Mouse (Mus musculus): ENCODE measurements around the gene Wipi1. TPM values are rescaled to one million over a fixed set of nuclear protein-coding genes. Genes with fewer than 3 reads are reported as not detected.

Wipi1 gene
- polyA plus RNA-seq, 1 experiment from 2014 or later = 36.4 TPM

DNA sequence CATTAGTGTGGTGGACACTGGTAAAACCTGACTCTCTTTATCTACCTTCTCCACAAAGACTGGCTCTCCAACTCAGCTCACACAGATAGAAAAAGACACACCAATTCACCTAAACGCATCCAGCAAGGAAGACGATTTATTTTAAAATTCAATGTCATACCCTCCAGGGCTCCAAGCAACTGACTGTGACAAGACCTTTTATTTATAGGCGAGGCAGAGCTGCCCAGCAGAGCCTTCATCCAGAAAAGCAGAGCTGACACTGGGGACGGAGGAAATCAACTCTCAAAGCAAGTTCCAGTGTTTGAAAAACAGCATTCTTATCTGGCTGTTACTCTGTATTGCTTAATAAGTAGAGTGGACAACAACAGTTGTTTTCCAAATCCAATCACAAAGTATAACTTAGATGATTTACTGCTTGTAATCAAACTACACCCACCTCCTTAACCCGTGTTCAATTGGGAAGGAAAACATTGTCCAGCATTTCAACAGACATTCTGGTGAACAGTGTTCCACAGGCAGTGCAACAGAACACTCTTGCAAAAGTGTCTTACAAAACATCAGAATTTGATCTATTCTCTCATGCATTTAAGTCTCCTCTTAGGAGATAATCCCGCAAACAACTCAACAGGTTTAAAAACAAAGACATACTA, 2.7 kb downstream of the Wipi1 start:
- Histone ChIP-seq H3K36me3 (ENCODE audit: insufficient read depth, low read length) (0 out of 2 replicates have a peak, but pooled peaks cover under 1% of the 10 kb centered on the region), H3K9ac (replicated peaks; ENCODE audit: low read length) (no peak overlapping the region), H3K4me1 (ENCODE audit: insufficient read depth, low read length) (peaks cover 26% of the 10 kb centered on the region), H3K9me3 (ENCODE audit: low read length) (no peaks in the 10 kb centered on the region), H3K27ac (ENCODE audit: low read length) (no peak overlapping the region), H3K27me3 (ENCODE audit: insufficient read depth, low read length) (peaks cover 5% of the 10 kb centered on the region; the same call in 1 of the 2 replicates), H3K4me2 (replicated peaks; ENCODE audit: low read depth, low read length) (no peak overlapping the region), H3K4me3 (ENCODE audit: low read length) (no peak overlapping the region)
- ATAC-seq (ENCODE audit: low FRiP score, low TSS enrichment) = no peak
- WGBS = 33% methylated on average over 6 of the region's 6 CpGs

DNA sequence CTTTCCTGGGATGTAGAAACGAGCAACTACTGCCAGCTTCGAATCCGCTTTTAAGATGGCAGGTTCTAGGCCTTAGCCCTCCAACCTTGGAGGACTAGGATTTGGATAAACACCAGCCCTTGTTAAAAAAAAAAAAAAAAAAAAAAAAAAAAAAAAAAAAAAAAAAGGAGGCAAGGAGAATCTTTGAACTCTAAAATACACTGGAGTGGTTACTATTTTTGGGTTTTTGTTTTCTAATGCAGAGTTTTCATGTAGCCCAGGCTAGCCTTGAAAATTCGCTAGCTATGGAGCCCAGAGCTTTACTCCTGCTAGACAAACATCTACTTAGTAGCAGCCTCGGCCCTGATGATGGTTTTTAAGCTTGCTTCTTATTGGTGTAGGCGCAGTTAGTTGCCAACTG, 4.2 kb downstream of the Wipi1 start:
- H3K4me1 ChIP-seq (ENCODE audit: insufficient read depth, low read length) = peaks cover 25% of the 10 kb centered on the region
- no peaks in the 10 kb centered on the region for H3K9me3 ChIP-seq (ENCODE audit: low read length)
- H3K4me2 ChIP-seq (replicated peaks; ENCODE audit: low read depth, low read length) = no peak overlapping the region
- 85% methylated on average over 6 of the region's 6 CpGs for WGBS
- H3K27me3 ChIP-seq (ENCODE audit: insufficient read depth, low read length) = no peaks in the 10 kb centered on the region
- H3K27ac ChIP-seq (ENCODE audit: low read length) = no peak overlapping the region
- no peak overlapping the region for H3K9ac ChIP-seq (replicated peaks; ENCODE audit: low read length)
- H3K36me3 ChIP-seq (ENCODE audit: insufficient read depth, low read length) = peaks cover 15% of the 10 kb centered on the region
- H3K4me3 ChIP-seq (ENCODE audit: low read length) = no peak overlapping the region
- ATAC-seq (ENCODE audit: low FRiP score, low TSS enrichment) = no peak

DNA sequence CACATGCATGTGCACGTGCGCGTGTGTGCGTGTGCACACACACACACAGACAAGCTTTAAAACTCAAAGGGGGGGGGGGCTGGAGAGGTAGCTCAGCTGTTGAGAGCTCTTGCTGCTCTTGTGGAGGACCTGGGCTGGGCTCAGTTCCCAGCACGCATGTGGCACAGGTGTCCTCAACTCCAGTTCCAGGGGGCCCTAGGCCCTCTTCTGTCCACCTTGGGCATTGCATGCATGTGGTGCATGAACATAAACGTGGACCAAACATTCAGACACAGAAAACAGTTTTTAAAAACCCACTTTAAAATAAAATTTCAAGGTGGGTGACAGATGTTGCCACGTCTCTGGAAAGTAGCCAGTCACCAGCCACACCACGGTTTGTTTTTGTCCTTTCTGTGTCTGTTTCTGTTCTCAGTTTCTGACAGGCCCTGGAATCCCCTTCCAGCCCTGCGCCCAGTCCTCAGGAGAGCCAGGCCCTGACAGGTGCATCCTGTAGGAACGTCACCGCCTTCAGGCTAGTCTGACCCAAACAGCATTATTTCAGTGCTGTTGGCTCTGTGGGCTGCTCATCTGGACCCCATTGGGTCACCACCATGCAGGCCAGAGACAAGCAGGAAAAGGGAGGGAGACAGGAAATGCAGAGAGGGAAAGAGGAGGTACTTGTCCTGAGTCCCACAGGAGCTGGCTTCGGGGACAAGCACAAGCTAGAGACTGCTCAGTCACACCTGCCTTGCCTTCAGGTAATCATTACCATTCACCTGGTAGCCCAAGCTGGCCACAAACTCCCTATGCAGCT, 12.8 kb downstream of the Wipi1 start:
- no peak overlapping the region for H3K9ac ChIP-seq (replicated peaks; ENCODE audit: low read length)
- peaks cover under 1% of the 10 kb centered on the region; the same call in 1 of the 2 replicates for H3K4me1 ChIP-seq (ENCODE audit: insufficient read depth, low read length)
- no peak overlapping the region for H3K4me2 ChIP-seq (replicated peaks; ENCODE audit: low read depth, low read length)
- no peak for ATAC-seq (ENCODE audit: low FRiP score, low TSS enrichment)
- no peaks in the 10 kb centered on the region for H3K27me3 ChIP-seq (ENCODE audit: insufficient read depth, low read length)
- WGBS = 86% methylated on average over 12 of the region's 12 CpGs
- H3K27ac ChIP-seq (ENCODE audit: low read length) = no peak overlapping the region
- H3K36me3 ChIP-seq (ENCODE audit: insufficient read depth, low read length) = peaks cover 31% of the 10 kb centered on the region
- H3K4me3 ChIP-seq (ENCODE audit: low read length) = no peak overlapping the region
- no peaks in the 10 kb centered on the region for H3K9me3 ChIP-seq (ENCODE audit: low read length)

DNA sequence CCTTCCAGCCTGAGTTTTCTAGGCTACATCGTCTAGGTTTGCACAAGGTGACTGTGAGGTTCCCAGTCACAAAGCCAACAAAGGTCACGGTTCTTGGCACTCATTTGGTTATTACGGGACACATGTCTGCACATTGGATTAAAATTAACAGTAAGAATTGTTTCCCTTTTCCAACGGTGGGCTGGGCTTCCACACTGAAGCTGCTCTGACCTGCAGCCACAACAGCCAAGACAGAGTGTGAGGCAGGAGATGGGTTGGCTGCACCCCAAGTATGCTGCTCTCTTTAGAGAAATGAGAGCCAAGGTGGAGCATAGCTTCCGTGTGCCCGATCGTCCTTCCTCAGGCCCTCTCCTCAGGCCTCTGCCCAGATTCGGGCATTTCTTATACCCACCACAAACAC, 17.0 kb downstream of the Wipi1 start:
- no peak for ATAC-seq (ENCODE audit: low FRiP score, low TSS enrichment)
- H3K27me3 ChIP-seq (ENCODE audit: insufficient read depth, low read length) = no peaks in the 10 kb centered on the region
- H3K4me2 ChIP-seq (replicated peaks; ENCODE audit: low read depth, low read length) = no peak overlapping the region
- H3K9me3 ChIP-seq (ENCODE audit: low read length) = no peaks in the 10 kb centered on the region
- H3K9ac ChIP-seq (replicated peaks; ENCODE audit: low read length) = no peak overlapping the region
- peaks cover 11% of the 10 kb centered on the region for H3K4me1 ChIP-seq (ENCODE audit: insufficient read depth, low read length)
- peaks cover 13% of the 10 kb centered on the region; the same call in 1 of the 2 replicates for H3K36me3 ChIP-seq (ENCODE audit: insufficient read depth, low read length)
- no peak overlapping the region for H3K27ac ChIP-seq (ENCODE audit: low read length)
- no peak overlapping the region for H3K4me3 ChIP-seq (ENCODE audit: low read length)
- 82% methylated on average over 8 of the region's 8 CpGs for WGBS

DNA sequence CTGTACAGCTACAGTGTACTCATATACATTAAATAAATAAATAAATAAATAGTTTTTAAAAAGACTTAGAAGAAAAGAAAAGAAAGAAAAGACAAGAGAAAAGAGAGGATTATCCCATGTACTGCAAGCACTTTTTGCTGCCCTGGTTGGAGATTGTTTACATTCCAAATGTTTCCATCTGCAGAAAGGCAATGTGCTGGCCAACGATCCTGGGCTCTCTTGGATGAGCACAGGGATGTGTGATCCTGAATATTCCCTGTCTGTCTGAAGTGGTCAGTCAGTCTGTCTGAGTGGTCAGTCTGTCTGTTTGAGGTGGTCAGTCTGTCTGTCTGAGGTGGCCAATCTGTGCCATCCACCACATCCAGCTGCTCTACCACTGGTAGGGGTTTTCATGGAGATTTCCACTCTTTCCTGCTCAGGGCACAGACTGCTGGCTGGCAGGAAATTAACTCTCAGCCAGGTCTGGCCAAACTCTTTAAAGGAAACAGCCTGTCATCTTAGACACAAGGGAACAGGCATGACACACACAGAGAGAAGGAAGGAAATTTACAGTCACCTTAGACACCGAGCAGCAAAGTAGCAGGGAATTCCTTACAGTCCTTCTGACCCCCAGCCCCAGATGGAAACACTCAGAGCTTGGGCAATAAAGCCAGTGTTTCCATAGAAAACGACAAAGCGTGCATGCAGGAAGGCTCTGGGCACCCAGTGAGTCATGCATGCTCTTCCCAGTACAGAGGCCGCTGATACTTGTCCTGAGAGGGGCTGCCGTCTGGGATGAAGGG, 18.4 kb downstream of the Wipi1 start:
- ATAC-seq (ENCODE audit: low FRiP score, low TSS enrichment) = peak; percentile 90
- 0 out of 2 replicates have a peak overlapping the region, but pooled peaks have one; percentile 45 for H3K9ac ChIP-seq (replicated peaks; ENCODE audit: low read length)
- peaks cover 7% of the 10 kb centered on the region; the same call in 1 of the 2 replicates for H3K36me3 ChIP-seq (ENCODE audit: insufficient read depth, low read length)
- H3K27ac ChIP-seq (ENCODE audit: low read length) = peak overlapping the region; percentile 72
- H3K4me2 ChIP-seq (replicated peaks; ENCODE audit: low read depth, low read length) = no peak overlapping the region
- WGBS = 11% methylated on average over 6 of the region's 6 CpGs
- no peaks in the 10 kb centered on the region for H3K9me3 ChIP-seq (ENCODE audit: low read length)
- H3K27me3 ChIP-seq (ENCODE audit: insufficient read depth, low read length) = no peaks in the 10 kb centered on the region
- peaks cover 11% of the 10 kb centered on the region for H3K4me1 ChIP-seq (ENCODE audit: insufficient read depth, low read length)
- no peak overlapping the region for H3K4me3 ChIP-seq (ENCODE audit: low read length)

DNA sequence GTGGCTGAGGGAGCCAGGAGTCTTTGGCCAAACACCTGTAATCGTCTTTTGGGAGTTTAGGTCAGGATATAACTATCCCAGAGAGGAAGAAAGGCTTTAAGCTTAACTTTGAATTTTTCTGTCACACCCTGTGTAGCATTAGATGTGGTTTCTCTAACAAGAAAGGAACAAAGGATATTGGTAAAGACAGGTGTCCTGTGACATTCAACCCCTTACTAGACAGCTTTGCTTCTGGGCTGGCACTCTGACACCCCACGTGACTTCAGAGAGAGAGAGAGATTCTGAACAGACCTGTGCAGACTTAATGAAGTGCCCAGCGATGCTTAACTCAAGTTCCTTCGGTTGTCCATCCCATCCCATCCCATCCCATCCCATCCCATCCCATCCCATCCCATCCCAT, 20.3 kb downstream of the Wipi1 start:
- no peaks in the 10 kb centered on the region for H3K27me3 ChIP-seq (ENCODE audit: insufficient read depth, low read length)
- no peak overlapping the region for H3K9ac ChIP-seq (replicated peaks; ENCODE audit: low read length)
- H3K27ac ChIP-seq (ENCODE audit: low read length) = no peak overlapping the region
- no peak overlapping the region for H3K4me3 ChIP-seq (ENCODE audit: low read length)
- no peak for ATAC-seq (ENCODE audit: low FRiP score, low TSS enrichment)
- no peaks in the 10 kb centered on the region for H3K9me3 ChIP-seq (ENCODE audit: low read length)
- peaks cover 17% of the 10 kb centered on the region for H3K4me1 ChIP-seq (ENCODE audit: insufficient read depth, low read length)
- WGBS = 66% methylated on average over 4 of the region's 4 CpGs
- peaks cover 7% of the 10 kb centered on the region; the same call in 1 of the 2 replicates for H3K36me3 ChIP-seq (ENCODE audit: insufficient read depth, low read length)
- H3K4me2 ChIP-seq (replicated peaks; ENCODE audit: low read depth, low read length) = no peak overlapping the region

DNA sequence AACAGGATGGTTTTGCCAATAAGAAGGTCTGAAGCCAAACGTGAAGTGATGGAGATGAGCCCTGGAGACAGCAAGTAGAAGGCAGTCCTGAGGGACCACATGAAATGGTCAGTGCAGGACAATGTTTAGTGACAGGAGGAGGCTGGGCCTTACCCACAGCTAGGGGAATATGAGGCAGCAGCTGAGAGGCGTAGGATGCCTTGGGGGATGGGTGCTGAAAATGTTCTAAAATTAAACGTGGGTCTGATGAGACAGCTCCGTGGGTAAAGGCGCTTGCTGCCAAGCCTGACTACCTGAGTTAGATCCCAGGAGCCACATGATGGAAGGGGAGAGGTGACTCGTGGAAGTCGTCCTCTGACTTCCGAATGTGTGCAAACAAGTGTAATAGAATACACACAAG, 21.8 kb downstream of the Wipi1 start:
- no peak for ATAC-seq (ENCODE audit: low FRiP score, low TSS enrichment)
- H3K27ac ChIP-seq (ENCODE audit: low read length) = no peak overlapping the region
- H3K36me3 ChIP-seq (ENCODE audit: insufficient read depth, low read length) = peaks cover 1% of the 10 kb centered on the region; the same call in 1 of the 2 replicates
- H3K9me3 ChIP-seq (ENCODE audit: low read length) = no peaks in the 10 kb centered on the region
- WGBS = 87% methylated on average over 8 of the region's 8 CpGs
- no peaks in the 10 kb centered on the region for H3K27me3 ChIP-seq (ENCODE audit: insufficient read depth, low read length)
- no peak overlapping the region for H3K4me2 ChIP-seq (replicated peaks; ENCODE audit: low read depth, low read length)
- H3K4me3 ChIP-seq (ENCODE audit: low read length) = no peak overlapping the region
- H3K9ac ChIP-seq (replicated peaks; ENCODE audit: low read length) = no peak overlapping the region
- peaks cover 17% of the 10 kb centered on the region for H3K4me1 ChIP-seq (ENCODE audit: insufficient read depth, low read length)

DNA sequence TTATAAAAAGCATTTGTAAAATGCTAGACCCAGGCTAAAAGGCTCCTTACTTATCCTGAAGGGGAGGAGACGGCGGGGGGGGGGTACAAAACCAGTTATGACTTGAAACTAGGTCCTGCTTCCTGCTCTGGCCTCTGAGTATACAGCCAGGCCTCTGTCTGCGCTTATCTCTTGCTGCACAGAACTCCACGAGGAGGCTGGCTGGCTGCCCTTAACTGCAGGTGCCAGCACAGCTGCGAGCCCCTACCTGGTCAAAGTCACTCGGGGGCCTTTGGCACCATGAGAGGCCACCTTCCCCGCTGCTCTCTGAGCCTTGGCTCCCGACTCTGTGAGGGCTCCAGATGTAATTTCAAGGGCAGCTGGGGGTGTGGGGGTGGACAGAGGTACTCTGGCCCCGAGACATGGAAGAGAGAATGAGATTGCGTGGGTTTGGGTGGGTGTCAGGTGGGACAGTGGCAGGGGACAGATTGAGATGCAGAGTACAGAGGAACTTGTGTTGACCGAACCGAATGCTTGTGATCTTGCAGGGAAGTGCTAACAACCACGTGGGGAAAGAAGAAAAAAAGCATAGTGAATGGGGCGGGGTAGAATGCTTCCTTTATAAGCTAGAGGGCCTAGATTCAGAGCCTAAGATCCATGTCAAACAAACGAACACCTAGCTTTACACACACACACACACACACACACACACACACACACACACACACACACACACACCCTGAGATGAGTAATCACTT, 24.0 kb downstream of the Wipi1 start:
- Histone ChIP-seq H3K27me3 (ENCODE audit: insufficient read depth, low read length) (no peaks in the 10 kb centered on the region), H3K36me3 (ENCODE audit: insufficient read depth, low read length) (peaks cover 5% of the 10 kb centered on the region), H3K4me3 (ENCODE audit: low read length) (no peak overlapping the region), H3K4me1 (ENCODE audit: insufficient read depth, low read length) (0 out of 2 replicates have a peak, but pooled peaks cover 9% of the 10 kb centered on the region), H3K4me2 (replicated peaks; ENCODE audit: low read depth, low read length) (no peak overlapping the region), H3K9me3 (ENCODE audit: low read length) (no peaks in the 10 kb centered on the region), H3K9ac (replicated peaks; ENCODE audit: low read length) (no peak overlapping the region), H3K27ac (ENCODE audit: low read length) (peak overlapping the region; percentile 53; the same call in 1 of the 2 replicates)
- ATAC-seq (ENCODE audit: low FRiP score, low TSS enrichment) = peak; percentile 13; the same call in 1 of the 2 replicates
- 56% methylated on average over 15 of the region's 15 CpGs for WGBS

DNA sequence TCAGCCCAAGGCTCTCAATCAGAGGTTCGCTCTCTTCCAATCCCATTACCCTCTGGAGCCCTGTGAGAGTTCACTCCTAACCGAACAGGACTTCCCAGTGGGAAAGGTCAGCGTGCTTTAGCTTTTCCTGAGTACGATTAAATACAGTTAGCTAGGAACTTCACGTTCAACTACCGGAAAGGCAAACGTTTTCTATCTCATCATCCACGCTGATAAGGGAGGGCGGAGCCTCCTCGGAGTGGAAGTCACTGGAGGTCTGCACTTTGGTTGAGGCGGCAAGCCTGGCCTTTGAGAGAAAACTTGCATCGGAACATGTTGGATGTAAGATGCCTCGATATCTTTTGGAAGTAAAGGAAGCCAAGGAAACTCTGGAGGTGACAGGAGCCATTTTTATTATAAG, 24.7 kb downstream of the Wipi1 start:
- 50% methylated on average over 13 of the region's 13 CpGs for WGBS
- no peak overlapping the region for H3K9ac ChIP-seq (replicated peaks; ENCODE audit: low read length)

More for the DNA sequence above, 24.7 kb downstream of the Wipi1 start:
- no peaks in the 10 kb centered on the region for H3K27me3 ChIP-seq (ENCODE audit: insufficient read depth, low read length)
- no peak overlapping the region for H3K4me2 ChIP-seq (replicated peaks; ENCODE audit: low read depth, low read length)
- H3K27ac ChIP-seq (ENCODE audit: low read length) = no peak overlapping the region
- H3K36me3 ChIP-seq (ENCODE audit: insufficient read depth, low read length) = peaks cover 5% of the 10 kb centered on the region
- H3K9me3 ChIP-seq (ENCODE audit: low read length) = no peaks in the 10 kb centered on the region
- no peak overlapping the region for H3K4me3 ChIP-seq (ENCODE audit: low read length)
- no peak for ATAC-seq (ENCODE audit: low FRiP score, low TSS enrichment)
- 0 out of 2 replicates have a peak, but pooled peaks cover 6% of the 10 kb centered on the region for H3K4me1 ChIP-seq (ENCODE audit: insufficient read depth, low read length)

All from kidney, embryonic 16.5 days (tissue).